Mouse (Mus musculus) kidney, postnatal 0 days (tissue): ENCODE measurements around the gene Vps35l. TPM values are rescaled to one million over a fixed set of nuclear protein-coding genes. Genes with fewer than 3 reads are reported as not detected.

ENCODE experiments used
- ATAC-seq: fragments of 200-750 bp; cut with Nextera tagmentation; replicated peaks from 2 replicates; pipeline ENCODE4 v1.8.0; 2017; ENCODE audit warnings: low read depth, moderate number of reproducible peaks, moderate TSS enrichment, moderate library complexity; ENCODE audit not compliant: low FRiP score
- DNase-seq: peaks from one replicate; pipeline ENCODE4 v3.0.0-alpha.2; 2016; ENCODE audit warnings: low spot score
- H3K27ac ChIP-seq: fragments of 300-500 bp; sonication (generic); 2 replicates; pipeline ENCODE4 v1.5.1; 2014; ENCODE audit warnings: mild to moderate bottlenecking
- H3K27me3 ChIP-seq: fragments of 300-500 bp; sonication (generic); 2 replicates; pipeline ENCODE4 v1.6.1; 2014; ENCODE audit warnings: low read length, mixed read lengths; ENCODE audit not compliant: insufficient read depth
- H3K36me3 ChIP-seq: fragments of 300-500 bp; sonication (generic); 2 replicates; pipeline ENCODE4 v1.6.1; 2014; ENCODE audit warnings: low read length, mixed read lengths; ENCODE audit not compliant: insufficient read depth
- H3K4me1 ChIP-seq: fragments of 300-500 bp; sonication (generic); replicated peaks from 2 replicates; pipeline ENCODE4 v1.6.1; 2014; ENCODE audit warnings: antibody characterized with exemption, low read length, mixed read lengths; ENCODE audit not compliant: insufficient read depth
- H3K4me2 ChIP-seq: fragments of 300-500 bp; sonication (generic); 2 replicates; pipeline ENCODE4 v1.6.1; 2014; ENCODE audit warnings: mild to moderate bottlenecking, low read length, moderate library complexity, mixed read lengths
- H3K4me3 ChIP-seq: fragments of 300-500 bp; sonication (generic); replicated peaks from 2 replicates; pipeline ENCODE4 v1.5.1; 2014; ENCODE audit warnings: low read depth, low read length
- H3K9ac ChIP-seq: fragments of 300-500 bp; sonication (generic); 2 replicates; pipeline ENCODE4 v1.6.1; 2014; ENCODE audit warnings: low read depth, low read length
- H3K9me3 ChIP-seq: fragments of 300-500 bp; sonication (generic); replicated peaks from 2 replicates; pipeline ENCODE4 v1.6.1; 2016; ENCODE audit warnings: low read length, inconsistent platforms, mixed read lengths
- CTCF ChIP-seq: IDR thresholded peaks from 2 replicates; pipeline ENCODE4 v1.5.1; 2016; ENCODE audit warnings: antibody characterized with exemption, low read depth, mild to moderate bottlenecking, moderate library complexity
- WGBS: fragments of 180-500 bp; shearing (Covaris S2); extraction: QIAGEN DNeasy Blood & Tissue Kit; methylation state at CpG from one replicate; pipeline ENCODE4 v1.1.7; 2014; 5-methylcytosine and 5-hydroxymethylcytosine counted together
- polyA plus RNA-seq: library from polyadenylated mRNA; unstranded; fragments of >200 nt; fragmentation: Nextera tagmentation; extraction: Ambion mirVana; gene quantifications from 2 replicates; pipeline ENCODE4 v1.2.1, GENCODE M21; 2015

Vps35l gene
- polyA plus RNA-seq, 1 experiment from 2014 or later: 59.0 TPM

- peak within 1 kb of the TSS; percentile 90 for H3K4me2 ChIP-seq
- no peaks in the 10 kb centered on the region for H3K9me3 ChIP-seq
- ATAC-seq (peak; percentile 96), DNase-seq (peak; percentile 95)
- TF ChIP-seq CTCF: no peak
- no peaks in the 10 kb centered on the region for H3K27me3 ChIP-seq
- under 1% methylated on average over 57 of the region's 57 CpGs for WGBS
- H3K9ac ChIP-seq: peak within 1 kb of the TSS; percentile 75
- H3K4me1 ChIP-seq: 0 out of 2 replicates have a peak, but pooled peaks cover 6% of the 10 kb centered on the region
- peak within 1 kb of the TSS; percentile 91 for H3K4me3 ChIP-seq
- H3K36me3 ChIP-seq: peaks cover 18% of the 10 kb centered on the region
- H3K27ac ChIP-seq: peak within 1 kb of the TSS; percentile 77
Measured at GRCm38 (mm10) chr7:118855171-118855876, 115.3 kb downstream of the Vps35l start, which contains the start of gene Iqck. Gene Iqck (plus strand): TSS chr7:118855752.

- WGBS: under 1% methylated on average over 46 of the region's 46 CpGs
- H3K9me3 ChIP-seq: no peaks in the 10 kb centered on the region
- ATAC-seq: peak; percentile 68; the same call in 1 of the 2 replicates
- H3K27me3 ChIP-seq: no peaks in the 10 kb centered on the region
- 0 out of 2 replicates have a peak, but pooled peaks cover 4% of the 10 kb centered on the region for H3K4me1 ChIP-seq
- H3K4me3 ChIP-seq: peak within 1 kb of the TSS; percentile 91
- no peak for TF ChIP-seq CTCF
- peak within 1 kb of the TSS; percentile 75 for H3K9ac ChIP-seq
- H3K4me2 ChIP-seq: peak within 1 kb of the TSS; percentile 90
- H3K36me3 ChIP-seq: peaks cover 15% of the 10 kb centered on the region; the same call in 1 of the 2 replicates
- peak; percentile 44 for DNase-seq
- peak within 1 kb of the TSS; percentile 77 for H3K27ac ChIP-seq
Measured at GRCm38 (mm10) chr7:118855877-118856304, 115.9 kb downstream of the Vps35l start, which contains the start of gene Knop1. Gene Knop1 (minus strand): TSS chr7:118856254.

- Histone ChIP-seq H3K4me2 (no peak overlapping the region), H3K27ac (no peak overlapping the region), H3K4me3 (no peak overlapping the region), H3K9ac (no peak overlapping the region), H3K9me3 (no peaks in the 10 kb centered on the region), H3K36me3 (no peaks in the 10 kb centered on the region), H3K27me3 (no peaks in the 10 kb centered on the region), H3K4me1 (0 out of 2 replicates have a peak, but pooled peaks cover 4% of the 10 kb centered on the region)
- TF ChIP-seq CTCF: no peak
- ATAC-seq: no peak
- 94% methylated on average over 1 of the region's 1 CpGs for WGBS
- DNase-seq: no peak
Measured at GRCm38 (mm10) chr7:118858640-118859039, 118.6 kb downstream of the Vps35l start.

- DNase-seq (no peak), ATAC-seq (no peak)
- H3K4me2 ChIP-seq: no peak overlapping the region
- WGBS: 66% methylated on average over 2 of the region's 2 CpGs
- no peaks in the 10 kb centered on the region for H3K27me3 ChIP-seq
- TF ChIP-seq CTCF: no peak
- no peak overlapping the region for H3K4me3 ChIP-seq
- no peaks in the 10 kb centered on the region for H3K9me3 ChIP-seq
- H3K27ac ChIP-seq: no peak overlapping the region
- H3K36me3 ChIP-seq: no peaks in the 10 kb centered on the region
- H3K4me1 ChIP-seq: no peaks in the 10 kb centered on the region
- no peak overlapping the region for H3K9ac ChIP-seq
Measured at GRCm38 (mm10) chr7:118865362-118865761, 125.3 kb downstream of the Vps35l start.

GRCm38 (mm10) chr7:118879466-118880029 is 139.5 kb downstream of the Vps35l start:
- H3K27ac ChIP-seq: no peak overlapping the region
- H3K4me2 ChIP-seq: no peak overlapping the region
- no peak for DNase-seq
- no peak overlapping the region for H3K9ac ChIP-seq
- no peaks in the 10 kb centered on the region for H3K9me3 ChIP-seq
- no peaks in the 10 kb centered on the region for H3K27me3 ChIP-seq
- no peak overlapping the region for H3K4me3 ChIP-seq
- no peaks in the 10 kb centered on the region for H3K4me1 ChIP-seq
- no peaks in the 10 kb centered on the region for H3K36me3 ChIP-seq
- WGBS: 78% methylated on average over 3 of the region's 3 CpGs
- peak; percentile 31; the same call in 1 of the 2 replicates for TF ChIP-seq CTCF
- no peak; the same call in 1 of the 2 replicates for ATAC-seq

GRCm38 (mm10) chr7:118883957-118884356 is 143.9 kb downstream of the Vps35l start:
- Histone ChIP-seq H3K4me1 (no peaks in the 10 kb centered on the region), H3K27me3 (no peaks in the 10 kb centered on the region), H3K9me3 (no peaks in the 10 kb centered on the region), H3K9ac (no peak overlapping the region), H3K4me3 (no peak overlapping the region), H3K27ac (no peak overlapping the region), H3K36me3 (no peaks in the 10 kb centered on the region), H3K4me2 (no peak overlapping the region)
- DNase-seq (no peak), ATAC-seq (no peak)
- WGBS: 81% methylated on average over 4 of the region's 4 CpGs
- TF ChIP-seq CTCF: no peak
